Mouse (Mus musculus) kidney, postnatal 0 days (tissue): ENCODE measurements around the gene Lrtm1. TPM values are rescaled to one million over a fixed set of nuclear protein-coding genes. Genes with fewer than 3 reads are reported as not detected.
A peak's percentile ranks its signal among the peaks of the same experiment; 100 is the strongest.

ENCODE experiments used
- ATAC-seq: fragments of 200-750 bp; cut with Nextera tagmentation; replicated peaks from 2 replicates; pipeline ENCODE4 v1.8.0; 2017; ENCODE audit warnings: low read depth, moderate number of reproducible peaks, moderate TSS enrichment, moderate library complexity; ENCODE audit not compliant: low FRiP score
- DNase-seq: peaks from one replicate; pipeline ENCODE4 v3.0.0-alpha.2; 2016; ENCODE audit warnings: low spot score
- H3K27ac ChIP-seq: fragments of 300-500 bp; sonication (generic); 2 replicates; pipeline ENCODE4 v1.5.1; 2014; ENCODE audit warnings: mild to moderate bottlenecking
- H3K27me3 ChIP-seq: fragments of 300-500 bp; sonication (generic); 2 replicates; pipeline ENCODE4 v1.6.1; 2014; ENCODE audit warnings: low read length, mixed read lengths; ENCODE audit not compliant: insufficient read depth
- H3K36me3 ChIP-seq: fragments of 300-500 bp; sonication (generic); 2 replicates; pipeline ENCODE4 v1.6.1; 2014; ENCODE audit warnings: low read length, mixed read lengths; ENCODE audit not compliant: insufficient read depth
- H3K4me1 ChIP-seq: fragments of 300-500 bp; sonication (generic); replicated peaks from 2 replicates; pipeline ENCODE4 v1.6.1; 2014; ENCODE audit warnings: antibody characterized with exemption, low read length, mixed read lengths; ENCODE audit not compliant: insufficient read depth
- H3K4me2 ChIP-seq: fragments of 300-500 bp; sonication (generic); 2 replicates; pipeline ENCODE4 v1.6.1; 2014; ENCODE audit warnings: mild to moderate bottlenecking, low read length, moderate library complexity, mixed read lengths
- H3K4me3 ChIP-seq: fragments of 300-500 bp; sonication (generic); replicated peaks from 2 replicates; pipeline ENCODE4 v1.5.1; 2014; ENCODE audit warnings: low read depth, low read length
- H3K9ac ChIP-seq: fragments of 300-500 bp; sonication (generic); 2 replicates; pipeline ENCODE4 v1.6.1; 2014; ENCODE audit warnings: low read depth, low read length
- H3K9me3 ChIP-seq: fragments of 300-500 bp; sonication (generic); replicated peaks from 2 replicates; pipeline ENCODE4 v1.6.1; 2016; ENCODE audit warnings: low read length, inconsistent platforms, mixed read lengths
- CTCF ChIP-seq: IDR thresholded peaks from 2 replicates; pipeline ENCODE4 v1.5.1; 2016; ENCODE audit warnings: antibody characterized with exemption, low read depth, mild to moderate bottlenecking, moderate library complexity
- WGBS: fragments of 180-500 bp; shearing (Covaris S2); extraction: QIAGEN DNeasy Blood & Tissue Kit; methylation state at CpG from one replicate; pipeline ENCODE4 v1.1.7; 2014; 5-methylcytosine and 5-hydroxymethylcytosine counted together
- polyA plus RNA-seq: library from polyadenylated mRNA; unstranded; fragments of >200 nt; fragmentation: Nextera tagmentation; extraction: Ambion mirVana; gene quantifications from 2 replicates; pipeline ENCODE4 v1.2.1, GENCODE M21; 2015

Lrtm1 gene
- polyA plus RNA-seq, 1 experiment from 2014 or later: 0.04 TPM

DNA sequence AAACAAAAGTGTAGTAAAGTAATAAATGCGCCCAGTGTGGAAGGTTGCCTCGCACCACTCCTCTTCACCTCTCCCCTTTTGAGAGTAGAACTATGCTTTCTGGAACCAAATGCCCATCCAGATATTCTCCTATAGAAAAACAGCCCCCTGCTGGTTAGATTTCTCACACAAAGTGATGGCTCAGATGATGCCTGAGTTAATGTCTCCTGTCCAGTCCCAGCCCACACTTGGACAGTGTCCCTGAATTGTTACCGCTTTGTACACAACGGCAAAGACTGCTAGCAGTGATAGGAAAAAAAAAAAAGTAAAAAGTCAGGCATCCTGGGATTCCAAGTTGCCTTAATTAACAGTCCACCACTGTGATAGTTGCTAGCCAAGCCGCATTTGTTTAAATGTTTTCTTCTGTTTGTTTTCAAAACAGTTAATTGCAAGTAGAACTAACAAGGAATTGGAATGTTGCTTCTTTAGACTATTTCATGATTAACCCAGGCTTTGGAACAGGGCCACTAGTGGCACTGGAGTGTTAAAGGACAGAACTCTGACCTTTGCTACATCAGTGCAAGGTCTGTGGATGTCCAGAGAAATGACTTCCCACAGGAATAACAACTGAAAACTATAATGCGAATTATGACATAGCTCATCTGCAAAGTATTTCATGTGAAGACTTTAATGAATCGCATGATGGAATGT, 29.7 kb upstream of the Lrtm1 start:
- ATAC-seq: no peak
- H3K4me2 ChIP-seq: no peak overlapping the region
- no peak overlapping the region for H3K27ac ChIP-seq
- 67% methylated on average over 7 of the region's 7 CpGs for WGBS
- no peak overlapping the region for H3K4me3 ChIP-seq
- H3K9ac ChIP-seq: no peak overlapping the region
- DNase-seq: peak; percentile 21
- peak; percentile 40; the same call in 1 of the 2 replicates for TF ChIP-seq CTCF
- H3K4me1 ChIP-seq: no peaks in the 10 kb centered on the region
- H3K27me3 ChIP-seq: no peaks in the 10 kb centered on the region
- H3K9me3 ChIP-seq: no peaks in the 10 kb centered on the region
- H3K36me3 ChIP-seq: no peaks in the 10 kb centered on the region

DNA sequence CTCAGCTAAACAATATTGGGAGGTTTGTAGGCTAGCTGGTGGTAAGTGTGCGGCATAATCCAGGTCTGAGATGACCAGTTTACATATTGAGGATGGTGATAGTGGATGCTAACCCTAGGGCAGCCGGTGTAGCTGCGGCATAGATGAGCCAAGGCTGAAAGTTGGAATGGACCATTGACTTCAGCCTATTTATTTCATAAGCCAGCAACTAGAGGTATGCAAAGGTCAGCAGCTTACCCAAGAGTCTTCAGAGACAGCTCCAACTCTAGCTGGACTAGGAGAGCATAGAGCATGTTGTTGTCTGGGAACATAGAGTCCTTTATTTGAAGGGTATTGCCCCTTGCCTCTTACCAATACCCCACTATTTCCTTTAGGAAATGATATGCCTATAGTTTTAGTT, 21.4 kb upstream of the Lrtm1 start:
- H3K9me3 ChIP-seq: no peaks in the 10 kb centered on the region
- no peaks in the 10 kb centered on the region for H3K27me3 ChIP-seq
- TF ChIP-seq CTCF: no peak
- no peak overlapping the region for H3K27ac ChIP-seq
- no peaks in the 10 kb centered on the region for H3K36me3 ChIP-seq
- H3K4me1 ChIP-seq: no peaks in the 10 kb centered on the region
- no peak overlapping the region for H3K4me3 ChIP-seq
- ATAC-seq: no peak
- H3K9ac ChIP-seq: no peak overlapping the region
- H3K4me2 ChIP-seq: no peak overlapping the region
- 95% methylated on average over 3 of the region's 3 CpGs for WGBS
- no peak for DNase-seq

DNA sequence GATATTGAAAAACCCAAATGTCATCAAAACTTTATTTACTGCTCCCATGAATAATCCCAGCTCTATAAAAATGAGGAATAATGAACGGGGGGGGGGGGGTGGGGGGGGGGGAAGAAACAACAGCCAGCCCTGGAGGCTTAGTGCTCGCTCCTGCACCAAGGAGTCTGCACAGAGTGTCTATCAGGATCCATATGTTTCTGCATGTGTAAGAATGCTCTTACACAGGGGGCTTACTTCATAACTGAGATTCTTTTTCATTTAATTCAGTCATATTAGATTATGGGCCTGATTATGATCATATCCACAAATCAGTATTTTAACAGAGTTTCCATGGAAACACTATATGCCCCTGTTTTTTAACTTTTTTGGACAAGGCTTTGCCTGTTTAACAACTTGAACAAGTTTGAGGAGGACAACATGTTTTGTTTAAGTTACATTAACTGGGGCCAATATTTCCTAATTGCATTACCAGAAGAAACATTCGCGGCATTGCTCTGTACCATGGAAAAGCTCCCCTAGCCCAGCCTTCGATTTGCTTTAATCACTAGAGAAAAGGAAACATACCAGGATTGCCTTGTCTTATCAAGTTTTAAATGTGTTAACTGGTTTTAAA, 12.7 kb upstream of the Lrtm1 start:
- DNase-seq (no peak), ATAC-seq (no peak)
- H3K27ac ChIP-seq: no peak overlapping the region
- 68% methylated on average over 5 of the region's 5 CpGs for WGBS
- H3K27me3 ChIP-seq: no peaks in the 10 kb centered on the region
- H3K36me3 ChIP-seq: no peaks in the 10 kb centered on the region
- no peak overlapping the region for H3K4me2 ChIP-seq
- no peaks in the 10 kb centered on the region for H3K4me1 ChIP-seq
- TF ChIP-seq CTCF: no peak
- H3K9ac ChIP-seq: no peak overlapping the region
- no peak overlapping the region for H3K4me3 ChIP-seq
- no peaks in the 10 kb centered on the region for H3K9me3 ChIP-seq

DNA sequence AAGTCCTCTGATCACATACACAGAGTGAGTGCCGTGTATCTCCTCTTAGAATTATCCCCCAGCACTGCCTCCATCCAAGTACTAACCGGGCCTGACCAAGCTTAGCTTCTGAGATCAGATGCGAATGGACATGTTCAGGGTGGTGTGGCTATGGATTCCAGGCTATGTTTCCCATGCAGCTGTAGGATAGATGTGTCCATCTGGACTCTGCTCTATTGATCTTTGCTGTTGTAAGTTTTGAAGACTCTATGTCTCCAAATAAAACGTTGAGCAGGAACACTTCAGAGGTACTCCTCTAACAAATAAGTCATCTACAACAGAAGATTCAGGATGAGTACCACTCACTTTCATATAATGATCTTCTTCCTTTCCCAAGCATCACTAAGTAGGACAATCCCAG, 8.4 kb upstream of the Lrtm1 start:
- Histone ChIP-seq H3K4me1 (no peaks in the 10 kb centered on the region), H3K9ac (no peak overlapping the region), H3K36me3 (no peaks in the 10 kb centered on the region), H3K9me3 (no peaks in the 10 kb centered on the region), H3K27ac (no peak overlapping the region), H3K4me3 (no peak overlapping the region), H3K4me2 (no peak overlapping the region), H3K27me3 (no peaks in the 10 kb centered on the region)
- WGBS: 86% methylated on average over 4 of the region's 4 CpGs
- ATAC-seq (no peak), DNase-seq (no peak)
- TF ChIP-seq CTCF: no peak

DNA sequence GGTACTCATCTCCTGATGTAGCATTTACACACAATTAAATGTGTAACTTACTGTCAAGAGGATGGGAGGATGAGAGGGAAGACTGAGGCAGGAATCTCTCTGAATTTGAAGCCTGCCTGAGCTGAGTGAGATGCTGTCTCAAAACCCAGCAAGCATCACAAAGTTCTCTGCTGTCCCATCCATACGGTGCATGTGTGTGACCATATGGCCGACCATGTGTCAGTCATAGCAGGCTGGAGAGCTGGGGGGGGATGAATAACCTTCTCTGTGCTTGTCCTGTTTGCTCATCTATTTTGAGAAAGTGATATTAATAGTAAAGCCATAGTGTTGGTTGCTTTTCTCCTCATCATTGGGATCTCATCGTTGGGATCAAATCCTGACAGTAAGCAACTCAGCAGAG, 4.8 kb upstream of the Lrtm1 start:
- Histone ChIP-seq H3K4me2 (no peak overlapping the region), H3K4me1 (no peaks in the 10 kb centered on the region), H3K36me3 (no peaks in the 10 kb centered on the region), H3K27ac (no peak overlapping the region), H3K27me3 (no peaks in the 10 kb centered on the region), H3K9ac (no peak overlapping the region), H3K4me3 (no peak overlapping the region), H3K9me3 (no peaks in the 10 kb centered on the region)
- ATAC-seq: no peak
- 85% methylated on average over 3 of the region's 3 CpGs for WGBS
- TF ChIP-seq CTCF: no peak
- DNase-seq: no peak

DNA sequence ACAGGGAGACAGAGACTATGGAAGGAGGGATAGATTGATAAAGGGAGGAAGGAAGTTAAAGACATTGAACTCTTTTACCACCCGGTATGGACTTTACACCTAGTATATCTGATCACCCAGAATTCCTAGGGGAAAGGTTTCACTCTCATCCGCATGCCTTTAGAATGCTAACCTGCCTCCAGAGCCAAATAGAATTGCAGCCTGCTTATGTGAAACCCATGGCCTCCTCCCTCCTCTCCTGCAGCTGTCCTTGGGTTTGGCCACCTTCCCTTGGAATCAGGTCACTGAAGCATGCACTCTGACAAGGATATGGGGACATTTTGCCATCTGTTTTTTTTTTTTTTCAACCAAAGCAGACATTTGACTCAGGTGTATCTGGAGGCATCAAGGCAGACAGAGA, 3.3 kb upstream of the Lrtm1 start:
- 83% methylated on average over 2 of the region's 2 CpGs for WGBS
- Histone ChIP-seq H3K9ac (no peak overlapping the region), H3K36me3 (no peaks in the 10 kb centered on the region), H3K4me3 (no peak overlapping the region), H3K27ac (no peak overlapping the region), H3K9me3 (no peaks in the 10 kb centered on the region), H3K4me2 (no peak overlapping the region), H3K27me3 (no peaks in the 10 kb centered on the region), H3K4me1 (no peaks in the 10 kb centered on the region)
- no peak for DNase-seq
- TF ChIP-seq CTCF: no peak
- no peak for ATAC-seq
